Mouse (Mus musculus) intestine, embryonic 14.5 days (tissue): ENCODE data around the gene Srrm4. TPM values are rescaled to one million over a fixed set of nuclear protein-coding genes. Genes with fewer than 3 reads are reported as not detected.

Experiments used
- ATAC-seq: fragments of 200-750 bp; cut with Nextera tagmentation; replicated peaks from 2 replicates; pipeline ENCODE4 v1.8.0; 2017; ENCODE audit warnings: low read depth, moderate number of reproducible peaks, moderate TSS enrichment, moderate library complexity; ENCODE audit not compliant: low FRiP score, low TSS enrichment
- DNase-seq: peaks from one replicate; pipeline ENCODE4 v3.0.0-alpha.2; 2018; ENCODE audit warnings: low spot score
- H3K27ac ChIP-seq: fragments of 300-500 bp; sonication (generic); 2 replicates; pipeline ENCODE4 v1.5.1; 2014; ENCODE audit warnings: low read depth, mild to moderate bottlenecking, control low read depth
- H3K27me3 ChIP-seq: fragments of 300-500 bp; sonication (generic); replicated peaks from 2 replicates; pipeline ENCODE4 v1.6.1; 2014; ENCODE audit warnings: low read length, control low read depth; ENCODE audit not compliant: control insufficient read depth, insufficient read depth
- H3K36me3 ChIP-seq: fragments of 300-500 bp; sonication (generic); 2 replicates; pipeline ENCODE4 v1.6.1; 2014; ENCODE audit warnings: low read length, control low read depth; ENCODE audit not compliant: control insufficient read depth, insufficient read depth
- H3K4me1 ChIP-seq: fragments of 300-500 bp; sonication (generic); replicated peaks from 2 replicates; pipeline ENCODE4 v1.6.1; 2014; ENCODE audit warnings: low read length, control low read depth, mixed read lengths; ENCODE audit not compliant: control insufficient read depth, insufficient read depth
- H3K4me2 ChIP-seq: fragments of 300-500 bp; sonication (generic); 2 replicates; pipeline ENCODE4 v1.6.1; 2014; ENCODE audit warnings: low read length
- H3K4me3 ChIP-seq: fragments of 300-500 bp; sonication (generic); 2 replicates; pipeline ENCODE4 v1.5.1; 2014; ENCODE audit warnings: low read depth, low read length, control low read depth, mixed read lengths
- H3K9ac ChIP-seq: fragments of 300-500 bp; sonication (generic); 2 replicates; pipeline ENCODE4 v1.6.1; 2014; ENCODE audit warnings: mild to moderate bottlenecking, low read length
- H3K9me3 ChIP-seq: fragments of 300-500 bp; sonication (generic); 2 replicates; pipeline ENCODE4 v1.6.1; 2016; ENCODE audit warnings: low read length, control low read depth; ENCODE audit not compliant: control insufficient read depth
- WGBS: fragments of 180-500 bp; shearing (Covaris S2); extraction: QIAGEN DNeasy Blood & Tissue Kit; methylation state at CpG from one replicate; pipeline ENCODE4 v1.1.7; 2014; 5-methylcytosine and 5-hydroxymethylcytosine counted together
- polyA plus RNA-seq: library from polyadenylated mRNA; unstranded; fragments of >200 nt; fragmentation: Nextera tagmentation; extraction: Ambion mirVana; gene quantifications from 2 replicates; pipeline ENCODE4 v1.2.1, GENCODE M21; 2014

Srrm4 gene
- polyA plus RNA-seq, 1 experiment from 2014 or later = 2.7 TPM

GRCm38 (mm10) chr5:116447821-116448350 lies 143.7 kb downstream of the Srrm4 start:
- no peaks in the 10 kb centered on the region for H3K9me3 ChIP-seq
- H3K4me1 ChIP-seq = peaks cover 8% of the 10 kb centered on the region; the same call in 1 of the 2 replicates
- H3K9ac ChIP-seq = no peak overlapping the region
- WGBS = 36% methylated on average over 11 of the region's 11 CpGs
- H3K36me3 ChIP-seq = no peaks in the 10 kb centered on the region
- DNase-seq (no peak), ATAC-seq (no peak)
- no peak overlapping the region for H3K27ac ChIP-seq
- peak overlapping the region; percentile 40 for H3K4me2 ChIP-seq
- H3K4me3 ChIP-seq = peak overlapping the region; percentile 11; the same call in 1 of the 2 replicates
- H3K27me3 ChIP-seq = no peaks in the 10 kb centered on the region

- no peaks in the 10 kb centered on the region for H3K36me3 ChIP-seq
- H3K4me2 ChIP-seq = no peak overlapping the region
- WGBS = 54% methylated on average over 23 of the region's 23 CpGs
- no peak overlapping the region for H3K9ac ChIP-seq
- H3K27me3 ChIP-seq = no peaks in the 10 kb centered on the region
- H3K9me3 ChIP-seq = no peaks in the 10 kb centered on the region
- no peak for DNase-seq
- H3K4me1 ChIP-seq = peaks cover 8% of the 10 kb centered on the region; the same call in 1 of the 2 replicates
- H3K27ac ChIP-seq = no peak overlapping the region
- H3K4me3 ChIP-seq = no peak overlapping the region
- no peak for ATAC-seq
Observed at GRCm38 (mm10) chr5:116446552-116446951, 145.1 kb downstream of the Srrm4 start.

GRCm38 (mm10) chr5:116445634-116446367 lies 145.8 kb downstream of the Srrm4 start:
- Histone ChIP-seq H3K4me3 (no peak overlapping the region), H3K4me1 (peaks cover 8% of the 10 kb centered on the region; the same call in 1 of the 2 replicates), H3K4me2 (no peak overlapping the region), H3K36me3 (no peaks in the 10 kb centered on the region), H3K27ac (no peak overlapping the region), H3K9ac (no peak overlapping the region), H3K9me3 (no peaks in the 10 kb centered on the region), H3K27me3 (no peaks in the 10 kb centered on the region)
- ATAC-seq (no peak), DNase-seq (no peak)
- 41% methylated on average over 10 of the region's 10 CpGs for WGBS

DNA sequence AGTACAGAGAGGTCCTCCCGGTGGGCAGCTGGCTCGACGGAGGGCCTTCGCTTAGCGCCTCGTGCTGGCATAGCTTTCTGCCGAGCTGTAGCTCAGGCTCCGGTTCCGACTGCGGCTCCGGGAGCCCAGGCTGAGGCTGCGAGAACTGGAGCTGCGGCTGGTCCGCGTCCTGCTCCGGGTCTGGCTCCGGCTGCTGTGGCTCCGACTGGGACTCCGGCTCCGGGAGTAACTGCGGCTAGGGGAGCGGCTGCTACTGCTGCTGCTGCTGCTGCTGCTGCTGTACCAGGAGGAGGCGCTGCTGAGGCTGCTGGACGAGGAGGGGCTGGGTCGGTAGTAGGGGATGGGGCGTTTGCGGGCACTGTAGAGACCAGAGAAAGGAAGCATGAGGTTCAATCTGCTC lies 147.1 kb downstream of the Srrm4 start:
- Histone ChIP-seq H3K4me3 (no peak overlapping the region), H3K27me3 (no peaks in the 10 kb centered on the region), H3K27ac (no peak overlapping the region), H3K36me3 (no peaks in the 10 kb centered on the region), H3K9me3 (no peaks in the 10 kb centered on the region), H3K9ac (no peak overlapping the region), H3K4me1 (peaks cover 8% of the 10 kb centered on the region; the same call in 1 of the 2 replicates), H3K4me2 (no peak overlapping the region)
- 61% methylated on average over 27 of the region's 27 CpGs for WGBS
- no peak for ATAC-seq
- no peak for DNase-seq

DNA sequence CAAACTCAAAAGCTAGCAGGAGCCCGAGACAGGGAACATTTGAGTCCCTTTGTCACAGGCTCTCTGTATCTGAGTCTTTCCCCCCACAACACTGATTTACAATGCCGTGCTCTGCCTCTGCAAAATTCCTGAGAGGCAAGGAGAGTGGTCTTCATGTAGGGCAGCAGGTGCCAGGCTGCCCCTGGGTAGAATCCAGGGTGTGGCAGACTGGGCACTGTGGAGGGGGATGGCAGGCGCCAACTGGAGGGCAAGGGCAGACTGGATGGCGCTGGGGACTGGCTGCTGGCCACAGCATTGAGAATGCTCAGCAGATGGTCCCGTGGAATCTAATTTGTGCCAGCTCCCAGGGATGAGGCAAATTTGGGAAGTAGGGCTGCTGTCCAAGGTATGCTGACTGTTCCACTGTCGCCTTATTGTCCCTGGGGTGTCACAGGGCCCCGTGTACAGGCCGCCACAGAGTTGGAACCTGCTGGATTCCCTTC lies 148.1 kb downstream of the Srrm4 start:
- Histone ChIP-seq H3K9me3 (no peaks in the 10 kb centered on the region), H3K27ac (no peak overlapping the region), H3K36me3 (no peaks in the 10 kb centered on the region), H3K4me1 (0 out of 2 replicates have a peak, but pooled peaks cover 3% of the 10 kb centered on the region), H3K4me2 (no peak overlapping the region), H3K4me3 (no peak overlapping the region), H3K27me3 (no peaks in the 10 kb centered on the region), H3K9ac (no peak overlapping the region)
- ATAC-seq = no peak
- WGBS = 75% methylated on average over 8 of the region's 8 CpGs
- DNase-seq = no peak

- Histone ChIP-seq H3K9me3 (no peaks in the 10 kb centered on the region), H3K9ac (no peak overlapping the region), H3K4me2 (no peak overlapping the region), H3K27ac (no peak overlapping the region), H3K27me3 (no peaks in the 10 kb centered on the region), H3K4me1 (0 out of 2 replicates have a peak, but pooled peaks cover under 1% of the 10 kb centered on the region), H3K36me3 (no peaks in the 10 kb centered on the region), H3K4me3 (no peak overlapping the region)
- 74% methylated on average over 7 of the region's 7 CpGs for WGBS
- ATAC-seq (no peak), DNase-seq (no peak)
Observed at GRCm38 (mm10) chr5:116442697-116443458, 148.7 kb downstream of the Srrm4 start.

DNA sequence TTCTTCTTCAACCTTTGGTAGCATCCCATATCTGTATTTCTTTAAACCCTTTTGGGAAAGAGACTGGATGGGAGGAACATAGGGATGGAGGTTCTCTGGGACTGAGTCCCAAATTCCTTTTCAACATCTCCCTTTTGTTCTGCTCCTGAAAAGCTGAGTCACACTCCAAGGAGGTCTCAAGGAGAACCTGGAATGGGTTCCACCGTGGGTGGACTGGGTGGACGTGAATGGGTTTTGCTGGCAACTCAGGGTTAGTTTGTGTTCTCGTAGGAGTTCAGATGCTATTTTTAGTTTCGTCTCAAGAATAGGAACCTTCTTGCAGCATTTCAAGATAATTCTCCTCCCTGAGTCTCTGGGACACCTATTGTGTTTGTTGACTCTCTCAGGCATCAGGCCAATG lies 151.4 kb downstream of the Srrm4 start:
- DNase-seq = no peak
- H3K9me3 ChIP-seq = no peaks in the 10 kb centered on the region
- ATAC-seq = no peak
- H3K9ac ChIP-seq = no peak overlapping the region
- no peaks in the 10 kb centered on the region for H3K27me3 ChIP-seq
- no peaks in the 10 kb centered on the region for H3K36me3 ChIP-seq
- no peak overlapping the region for H3K27ac ChIP-seq
- H3K4me3 ChIP-seq = no peak overlapping the region
- WGBS = 77% methylated on average over 4 of the region's 4 CpGs
- H3K4me1 ChIP-seq = no peaks in the 10 kb centered on the region
- no peak overlapping the region for H3K4me2 ChIP-seq

DNA sequence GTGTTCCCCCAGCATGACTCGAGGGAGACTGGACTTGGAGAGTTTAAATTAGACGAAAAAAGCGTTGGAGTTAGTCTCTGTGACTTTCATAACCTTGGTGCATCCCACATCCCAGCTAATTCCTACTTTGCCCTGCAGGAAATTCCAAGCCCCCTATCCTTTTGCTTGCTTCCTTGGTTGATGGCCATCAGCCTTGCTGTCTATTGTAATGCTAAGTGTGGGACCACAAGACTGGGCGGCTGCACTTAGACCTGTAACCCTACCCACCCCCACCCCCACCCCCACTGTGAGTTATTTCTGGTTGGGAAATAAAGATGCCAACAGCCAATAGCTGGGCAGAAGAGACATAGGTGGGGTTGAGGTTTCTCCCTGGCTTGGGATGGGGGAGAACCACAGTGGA lies 153.3 kb downstream of the Srrm4 start:
- no peak overlapping the region for H3K27ac ChIP-seq
- H3K36me3 ChIP-seq = no peaks in the 10 kb centered on the region
- H3K4me1 ChIP-seq = no peaks in the 10 kb centered on the region
- ATAC-seq = no peak
- WGBS = 40% methylated on average over 4 of the region's 4 CpGs
- H3K27me3 ChIP-seq = no peaks in the 10 kb centered on the region
- no peak overlapping the region for H3K9ac ChIP-seq
- no peaks in the 10 kb centered on the region for H3K9me3 ChIP-seq
- no peak overlapping the region for H3K4me3 ChIP-seq
- no peak overlapping the region for H3K4me2 ChIP-seq
- DNase-seq = no peak
